8 mouse cellular contexts compared by ENCODE assay signal in genomic region chr1:178303425-178303824, GRCm38 (mm10). TPM values are rescaled to one million over a fixed set of nuclear protein-coding genes. Genes with fewer than 3 reads are reported as not detected.
DNase-seq lines count a peak whose midpoint lies in the region; ATAC-seq and TF ChIP-seq lines count a peak whose summit lies in the region.

No protein-coding gene starts in this region.

- 22% methylated on average over 3 of the region's 3 CpGs for WGBS in kidney, adult 2 months
- WGBS in limb, embryonic 11.5 days, result 28% methylated on average over 3 of the region's 3 CpGs
- WGBS in stomach, postnatal 0 days, result 31% methylated on average over 3 of the region's 3 CpGs

- no peak for TF ChIP-seq EP300 in stomach, postnatal 0 days (optimal IDR thresholded peaks at IDR 0.05)

- H3K27me3 ChIP-seq in kidney, adult 2 months (replicated peaks; ENCODE audit: control insufficient read depth, insufficient read depth, low read length), result no peaks in the 10 kb centered on the region
- no peaks in the 10 kb centered on the region for H3K27me3 ChIP-seq in limb, embryonic 11.5 days (ENCODE audit: control insufficient read depth, insufficient read depth, low read length)
- no peaks in the 10 kb centered on the region for H3K27me3 ChIP-seq in stomach, postnatal 0 days (ENCODE audit: control insufficient read depth, insufficient read depth, low read length)

- peak; percentile 83 for TF ChIP-seq CTCF in kidney, adult 2 months (conservative IDR thresholded peaks at IDR 0.05; ENCODE audit: insufficient read depth, insufficient read length, low read depth, low read length)
- peak; percentile 90 for TF ChIP-seq CTCF in stomach, postnatal 0 days (IDR thresholded peaks at IDR 0.05; ENCODE audit: low read depth)

- no peak overlapping the region for H3K9ac ChIP-seq in limb, embryonic 11.5 days (ENCODE audit: low read length)
- no peak overlapping the region for H3K9ac ChIP-seq in stomach, postnatal 0 days (ENCODE audit: low read length)

- no peaks in the 10 kb centered on the region for H3K36me3 ChIP-seq in kidney, adult 2 months (ENCODE audit: control insufficient read depth, insufficient read depth, low read length)
- no peaks in the 10 kb centered on the region for H3K36me3 ChIP-seq in limb, embryonic 11.5 days (ENCODE audit: control insufficient read depth, insufficient read depth, low read length)
- H3K36me3 ChIP-seq in stomach, postnatal 0 days (ENCODE audit: control insufficient read depth, insufficient read depth, low read length), result no peaks in the 10 kb centered on the region

- TF ChIP-seq POLR2A in kidney, adult 2 months (IDR thresholded peaks at IDR 0.05; ENCODE audit: low read depth, low read length), result no peak

- H3K9me3 ChIP-seq in limb, embryonic 11.5 days (ENCODE audit: control insufficient read depth, low read length), result no peaks in the 10 kb centered on the region
- no peaks in the 10 kb centered on the region for H3K9me3 ChIP-seq in stomach, postnatal 0 days (ENCODE audit: control insufficient read depth, low read length)

- no peaks in the 10 kb centered on the region for H3K4me1 ChIP-seq in kidney, adult 2 months (ENCODE audit: control insufficient read depth, insufficient read depth, low read length)
- no peaks in the 10 kb centered on the region for H3K4me1 ChIP-seq in limb, embryonic 11.5 days (ENCODE audit: control insufficient read depth, insufficient read depth, low read length)
- H3K4me1 ChIP-seq in stomach, postnatal 0 days (replicated peaks; ENCODE audit: control insufficient read depth, insufficient read depth), result no peaks in the 10 kb centered on the region

- no peak overlapping the region for H3K4me2 ChIP-seq in limb, embryonic 11.5 days (ENCODE audit: low read depth, severe bottlenecking)
- H3K4me2 ChIP-seq in stomach, postnatal 0 days (replicated peaks; ENCODE audit: low read depth), result no peak overlapping the region

- no peak overlapping the region for H3K4me3 ChIP-seq in kidney, adult 2 months (ENCODE audit: insufficient read depth, low read depth, low read length)
- H3K4me3 ChIP-seq in limb, embryonic 11.5 days (ENCODE audit: low read depth, low read length), result no peak overlapping the region
- H3K4me3 ChIP-seq in stomach, postnatal 0 days (ENCODE audit: low read depth, low read length), result no peak overlapping the region

- ATAC-seq in limb, embryonic 11.5 days (ENCODE audit: insufficient number of reproducible peaks, low FRiP score, low TSS enrichment, low read depth), result no peak
- no peak; the same call in 1 of the 2 replicates for ATAC-seq in stomach, postnatal 0 days (ENCODE audit: low FRiP score, low TSS enrichment)

- DNase-seq in layer of hippocampus, adult 11-12 months (ENCODE audit: low spot score), result peak; percentile 84
- no peak for DNase-seq in layer of hippocampus, adult 9-10 months (ENCODE audit: low spot score)
- DNase-seq in cerebellum, adult 18-20 months, result peak; percentile 72 to 82
- peak; percentile 44 to 88 for DNase-seq in frontal cortex, adult 2 months (ENCODE audit: extremely low spot score in 1 of 2, low spot score in 1 of 2)
- DNase-seq in kidney, adult 2 months, result peak; percentile 75
- DNase-seq in limb, embryonic 11.5 days (ENCODE audit: low spot score), result peak; percentile 83
- peak; percentile 83 for DNase-seq in naive thymus-derived CD4-positive, alpha-beta T cell, adult 2 months (ENCODE audit: low read depth)
- DNase-seq in stomach, postnatal 0 days (ENCODE audit: low spot score), result peak; percentile 74

- no peak overlapping the region for H3K27ac ChIP-seq in kidney, adult 2 months (ENCODE audit: insufficient read depth, low read depth, low read length)
- no peak overlapping the region for H3K27ac ChIP-seq in limb, embryonic 11.5 days (replicated peaks; ENCODE audit: low read depth, low read length)
- no peak overlapping the region for H3K27ac ChIP-seq in stomach, postnatal 0 days (replicated peaks)

RNA-seq across cellular contexts. Expression of gene Cox20, which starts 15.5 kb away (rescaled TPM):
- polyA plus RNA-seq in frontal cortex, adult 2 months (2012; rRNA removed), result 86.9 and 93.7 TPM in 2 replicates
- polyA plus RNA-seq in kidney, adult 2 months (2012; rRNA removed), result 28.0 and 54.6 TPM in 2 replicates
- 106 and 110 TPM in 2 replicates for polyA plus RNA-seq in limb, embryonic 11.5 days (2014; fragmentation: Nextera tagmentation; extraction: Ambion mirVana)
- polyA plus RNA-seq in stomach, postnatal 0 days (2015; fragmentation: Nextera tagmentation; extraction: Ambion mirVana), result 140 and 146 TPM in 2 replicates

RNA-seq across cellular contexts. Expression of gene Hnrnpu, which starts 34.2 kb away (rescaled TPM):
- polyA plus RNA-seq in frontal cortex, adult 2 months (2012; rRNA removed), result 371 and 407 TPM in 2 replicates
- polyA plus RNA-seq in kidney, adult 2 months (2012; rRNA removed), result 37.7 and 51.6 TPM in 2 replicates
- polyA plus RNA-seq in limb, embryonic 11.5 days (2014; fragmentation: Nextera tagmentation; extraction: Ambion mirVana), result 842 and 961 TPM in 2 replicates
- polyA plus RNA-seq in stomach, postnatal 0 days (2015; fragmentation: Nextera tagmentation; extraction: Ambion mirVana), result 129 and 147 TPM in 2 replicates
